Mouse (Mus musculus): ENCODE measurements around the gene Ctss. TPM values are rescaled to one million over a fixed set of nuclear protein-coding genes. Genes with fewer than 3 reads are reported as not detected.

Ctss gene
- 1 to 10 TPM; 2.1 to 4.6 TPM for total RNA-seq (2021)
- long read RNA-seq, experiment 1, partial matches to known transcripts = 0 of 2 reads
- long read RNA-seq, experiment 1, other reads (novel, unspliced or antisense) = 0 of 2 reads
- long read RNA-seq, experiment 2, partial matches to known transcripts = 0 of 3 reads
- long read RNA-seq, experiment 2, other reads (novel, unspliced or antisense) = 0 of 3 reads

DNA sequence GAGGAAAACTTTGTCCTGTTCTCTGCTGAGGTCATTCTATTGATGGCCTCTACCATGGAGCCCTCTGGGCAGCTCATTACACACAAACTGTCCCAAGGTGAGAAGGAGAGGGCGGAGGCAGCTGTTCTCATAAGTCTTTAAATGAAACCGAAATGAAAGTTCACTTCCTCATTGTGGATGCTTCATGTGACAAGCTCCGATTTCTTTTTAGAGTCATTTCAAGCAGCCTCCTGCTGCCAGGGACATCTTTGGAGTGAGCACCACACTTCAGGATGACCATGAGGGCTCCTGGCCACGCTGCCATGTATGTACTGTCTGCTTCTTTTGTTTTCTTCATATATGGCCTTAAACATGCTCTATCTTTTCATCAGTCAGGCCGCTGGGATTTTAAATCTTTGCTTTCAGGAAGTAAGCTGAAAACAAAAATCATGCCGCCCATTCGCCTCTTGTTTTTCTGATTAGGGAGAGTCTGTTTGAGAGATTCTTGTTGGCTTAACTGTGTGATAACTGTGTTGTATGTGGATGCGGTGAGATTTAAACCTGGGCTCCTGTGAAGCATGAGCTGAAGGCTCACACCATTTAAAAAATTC, at the start of gene Ctss:
Ctss (plus strand) TSS at position 165 of the 590 bp plus-strand sequence.
- H3K4me3 ChIP-seq = peak within 1 kb of the TSS; percentile 30
- intact Hi-C loops (cut with DNase I) = no loop called here
- no peak for DNase-seq
- TF ChIP-seq CTCF (IDR thresholded peaks at IDR 0.05) = no peak
- no peak within 1 kb of the TSS for H3K27ac ChIP-seq

DNA sequence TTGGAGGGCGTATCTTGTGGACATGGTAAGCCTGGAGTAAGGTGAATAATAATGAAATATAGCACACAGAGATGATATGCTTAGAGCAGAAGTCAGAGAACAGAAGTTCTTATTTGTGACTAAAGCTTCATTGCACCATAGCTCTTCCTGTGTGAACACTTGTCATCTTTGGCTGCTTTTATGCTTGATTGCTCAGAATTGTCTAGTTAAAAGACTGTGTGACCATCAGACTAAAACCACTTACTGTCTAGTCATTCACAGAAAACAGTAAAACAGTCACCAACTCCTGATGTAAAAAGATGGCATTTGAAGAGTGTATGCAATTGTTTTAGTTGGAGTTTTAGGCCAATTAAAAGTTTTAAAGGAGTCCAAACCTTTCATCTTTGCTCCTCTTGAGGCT, 47.6 kb upstream of the Ctss start:
- Histone ChIP-seq H3K27ac (no peak overlapping the region), H3K4me3 (no peak overlapping the region)
- TF ChIP-seq CTCF (IDR thresholded peaks at IDR 0.05) = no peak
- DNase-seq = no peak
- intact Hi-C loops (cut with DNase I) = no loop called here

DNA sequence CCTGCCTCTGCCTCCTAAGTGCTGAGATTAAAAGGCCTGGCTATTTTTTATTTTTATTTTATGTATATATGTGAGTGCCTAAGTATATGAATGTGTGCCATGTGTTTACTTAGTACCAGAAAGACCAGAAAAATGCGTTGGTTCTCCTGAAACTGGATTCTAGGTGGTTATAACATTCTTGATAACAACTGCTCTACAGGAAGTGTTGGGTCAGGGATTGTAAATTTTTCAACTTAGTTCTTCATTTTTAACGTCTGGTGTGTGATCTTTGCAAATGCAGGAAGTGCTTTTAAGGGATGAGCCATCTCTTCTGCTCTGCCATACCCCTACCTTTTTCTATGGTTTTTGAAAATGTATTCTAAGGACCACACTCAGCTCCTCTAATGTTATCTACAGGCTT, 40.2 kb upstream of the Ctss start:
- H3K4me3 ChIP-seq = no peak overlapping the region
- DNase-seq = no peak
- intact Hi-C loops (cut with DNase I) = no loop called here
- no peak for TF ChIP-seq CTCF (IDR thresholded peaks at IDR 0.05)
- no peak overlapping the region for H3K27ac ChIP-seq

DNA sequence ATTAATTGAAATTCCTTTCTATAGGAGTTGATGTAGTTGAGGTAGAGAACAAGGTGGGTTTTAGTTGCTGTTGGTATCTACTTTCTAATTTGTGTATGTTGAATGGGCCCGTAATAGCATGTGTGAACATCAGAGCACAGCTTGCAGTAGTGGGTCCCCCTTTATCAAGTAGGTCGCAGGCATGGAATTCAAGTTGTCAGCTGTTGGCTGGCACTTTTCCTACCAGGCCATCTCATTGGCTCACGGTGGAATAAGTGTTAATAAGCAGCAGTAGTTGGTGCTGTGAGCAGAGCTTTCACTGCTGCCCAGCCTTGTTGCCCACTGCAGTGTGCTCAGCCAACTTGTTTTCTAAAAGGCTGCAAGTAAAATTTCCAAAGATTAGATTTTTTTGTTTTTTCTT, 37.9 kb upstream of the Ctss start:
- no peak for DNase-seq
- intact Hi-C loops (cut with DNase I) = no loop called here
- no peak for TF ChIP-seq CTCF (IDR thresholded peaks at IDR 0.05)
- Histone ChIP-seq H3K27ac (no peak overlapping the region), H3K4me3 (no peak overlapping the region)

DNA sequence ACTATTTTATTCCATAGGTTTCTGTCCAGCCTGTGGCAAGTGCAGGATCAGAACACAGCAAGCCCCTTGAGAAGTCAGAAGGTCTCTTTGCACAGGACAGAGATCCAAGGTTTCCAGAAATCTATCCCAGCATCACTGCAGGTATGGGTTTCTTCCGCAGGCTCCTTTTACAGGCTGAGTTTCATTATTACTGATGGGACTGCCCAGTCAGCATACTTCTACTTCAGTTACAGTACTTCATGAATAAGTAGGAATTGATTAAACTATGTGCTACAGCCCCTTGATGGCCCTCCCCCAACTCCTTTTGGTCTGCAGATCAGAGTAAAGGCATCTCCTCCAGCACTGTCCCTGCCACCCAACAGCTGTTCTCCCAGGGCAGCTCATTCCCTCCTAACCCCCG, 36.3 kb upstream of the Ctss start:
- TF ChIP-seq CTCF (IDR thresholded peaks at IDR 0.05) = no peak
- Histone ChIP-seq H3K27ac (no peak overlapping the region), H3K4me3 (no peak overlapping the region)
- no peak for DNase-seq
- intact Hi-C loops (cut with DNase I) = no loop called here

DNA sequence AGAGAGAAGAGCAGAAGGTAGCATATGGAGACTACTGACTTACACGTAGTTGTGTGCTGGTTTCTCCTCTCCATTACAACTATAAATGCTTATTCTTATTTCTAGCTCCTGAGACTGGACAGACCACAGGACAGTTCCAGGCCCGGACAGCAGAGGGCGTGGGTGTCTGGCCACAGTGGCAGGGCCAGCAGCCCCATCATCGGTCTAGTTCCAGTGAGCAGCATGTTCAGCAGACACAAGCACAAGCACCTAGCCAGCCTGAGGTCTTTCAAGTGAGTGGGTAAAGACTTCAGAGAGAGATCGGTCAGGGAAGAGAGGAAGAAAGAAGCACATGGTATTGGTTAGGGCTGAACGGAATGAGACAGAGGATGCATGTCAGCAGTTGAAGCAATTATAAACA, 32.2 kb upstream of the Ctss start:
- DNase-seq = peak; percentile 71
- peak; percentile 72 for TF ChIP-seq CTCF (IDR thresholded peaks at IDR 0.05)
- Histone ChIP-seq H3K27ac (no peak overlapping the region), H3K4me3 (no peak overlapping the region)
- intact Hi-C loops (cut with DNase I) = no loop called here

DNA sequence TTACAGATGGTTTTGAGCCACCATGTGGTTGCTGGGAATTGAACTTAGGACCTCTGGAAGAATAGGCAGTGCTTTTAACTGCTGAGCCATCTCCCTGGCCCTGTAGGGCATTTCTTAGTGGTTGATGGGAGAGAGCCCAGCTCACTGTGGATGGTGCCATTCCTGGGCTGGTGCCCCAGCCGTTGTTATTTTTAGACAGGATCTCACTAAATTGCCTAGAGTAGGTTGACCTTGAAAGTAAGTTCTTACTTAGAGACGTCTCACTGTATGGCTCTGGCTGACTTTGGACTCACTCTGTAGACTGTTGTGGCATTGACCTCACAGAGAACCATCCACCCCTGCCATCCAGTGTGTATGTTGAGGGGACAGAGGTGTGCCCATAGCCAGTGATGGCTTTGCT, 28.4 kb upstream of the Ctss start:
- DNase-seq = no peak
- no peak for TF ChIP-seq CTCF (IDR thresholded peaks at IDR 0.05)
- H3K4me3 ChIP-seq = no peak overlapping the region
- intact Hi-C loops (cut with DNase I) = no loop called here
- H3K27ac ChIP-seq = peak overlapping the region; percentile 61

DNA sequence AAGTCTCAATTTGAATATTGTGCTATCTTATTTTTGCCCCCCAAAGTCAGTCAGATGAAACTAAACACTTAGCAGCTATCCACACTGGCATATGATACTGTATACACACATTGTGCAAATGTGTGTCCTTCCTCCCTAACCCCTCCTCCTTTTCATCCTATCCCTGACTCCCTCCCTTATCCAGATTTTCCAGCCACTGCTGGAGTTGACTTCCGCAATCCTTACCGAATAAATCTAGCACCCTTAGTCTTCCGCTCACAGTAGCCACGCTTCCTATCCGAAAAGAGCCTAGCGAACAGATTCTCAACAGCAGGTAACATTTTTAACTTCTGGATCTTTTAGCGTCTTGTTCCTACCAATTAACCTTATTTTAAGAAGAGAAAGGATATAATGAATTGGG, 27.6 kb upstream of the Ctss start, which contains the start of gene Ctsk:
Ctsk (plus strand) TSS at position 233 of the 400 bp plus-strand sequence.
- Histone ChIP-seq H3K4me3 (peak within 1 kb of the TSS; percentile 64), H3K27ac (peak within 1 kb of the TSS; percentile 61)
- DNase-seq = no peak
- no peak for TF ChIP-seq CTCF (IDR thresholded peaks at IDR 0.05)
- intact Hi-C loops (cut with DNase I) = no loop called here

DNA sequence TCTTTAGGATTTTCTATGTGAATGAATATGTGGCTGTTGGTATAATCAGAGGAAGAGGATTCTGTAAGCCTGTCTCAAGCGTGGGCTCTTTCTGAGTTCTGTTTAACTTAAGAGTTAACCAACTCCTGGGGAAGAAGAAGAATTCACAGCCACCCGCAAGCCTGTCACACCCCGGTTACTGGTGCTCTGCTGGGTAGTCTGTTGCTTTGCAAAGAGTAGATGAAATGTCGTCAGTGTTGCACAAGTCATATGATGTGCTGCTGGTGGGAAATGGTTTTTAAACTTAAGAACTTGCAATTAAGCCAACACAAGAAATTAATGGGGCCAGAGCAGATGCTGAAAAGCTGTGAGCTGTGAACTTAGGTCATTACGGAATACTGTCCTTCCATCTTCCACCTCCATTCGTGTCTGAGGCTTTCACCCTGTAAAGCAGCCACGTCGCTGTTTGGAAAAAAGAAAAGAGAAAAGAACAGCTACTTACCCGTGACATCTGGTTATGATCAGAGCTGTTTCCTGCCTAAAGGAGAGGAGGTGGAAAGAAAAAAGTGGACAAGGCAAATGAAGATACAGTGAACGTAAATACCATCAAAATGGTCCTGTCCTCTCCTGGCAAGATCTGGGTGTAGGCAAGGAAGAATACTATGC, 27.0 kb upstream of the Ctss start:
- no peak for TF ChIP-seq CTCF (IDR thresholded peaks at IDR 0.05)
- DNase-seq = peak; percentile 30
- H3K27ac ChIP-seq = peak overlapping the region; percentile 61
- intact Hi-C loops (cut with DNase I) = no loop called here
- H3K4me3 ChIP-seq = peak overlapping the region; percentile 64

DNA sequence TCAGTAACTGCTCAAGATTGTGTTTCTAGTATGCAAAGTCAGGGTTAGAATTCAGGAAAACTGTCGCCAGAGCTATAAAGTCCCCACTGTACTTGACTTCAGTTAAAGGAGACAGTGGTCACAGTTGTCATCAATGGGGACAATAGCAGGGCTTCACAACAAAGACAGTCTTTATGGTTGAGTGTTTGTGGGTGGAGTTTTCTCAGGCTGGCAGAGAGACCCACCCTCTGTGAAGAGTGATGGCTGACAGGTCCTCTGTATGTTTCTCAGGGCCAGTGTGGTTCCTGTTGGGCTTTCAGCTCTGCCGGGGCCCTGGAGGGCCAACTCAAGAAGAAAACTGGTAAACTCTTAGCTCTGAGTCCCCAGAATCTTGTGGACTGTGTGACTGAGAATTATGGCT, 24.3 kb upstream of the Ctss start:
- Histone ChIP-seq H3K27ac (no peak overlapping the region), H3K4me3 (no peak overlapping the region)
- no peak for TF ChIP-seq CTCF (IDR thresholded peaks at IDR 0.05)
- intact Hi-C loops (cut with DNase I) = no loop called here
- DNase-seq = no peak

DNA sequence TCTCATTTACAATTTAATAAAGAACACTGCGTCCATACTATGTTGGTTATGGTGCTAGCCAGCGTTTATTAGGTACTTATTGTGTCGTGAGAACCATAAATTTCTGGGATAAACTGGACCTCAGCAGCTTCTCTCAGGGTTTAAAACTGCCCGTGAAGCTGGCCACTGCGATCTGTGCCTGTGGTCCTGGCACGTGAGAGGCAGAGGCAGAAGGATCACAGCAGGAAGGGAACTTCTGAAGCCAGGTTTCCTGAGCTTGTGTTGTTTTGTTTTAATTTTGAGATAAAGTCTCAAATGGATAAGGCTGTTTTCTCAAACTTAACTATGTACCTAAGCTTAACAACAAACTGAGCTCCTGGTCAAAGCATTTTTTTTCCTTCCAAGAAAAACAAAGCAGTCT, 17.2 kb upstream of the Ctss start:
- no peak overlapping the region for H3K4me3 ChIP-seq
- DNase-seq = no peak
- H3K27ac ChIP-seq = no peak overlapping the region
- intact Hi-C loops (cut with DNase I) = no loop called here
- TF ChIP-seq CTCF (IDR thresholded peaks at IDR 0.05) = no peak

DNA sequence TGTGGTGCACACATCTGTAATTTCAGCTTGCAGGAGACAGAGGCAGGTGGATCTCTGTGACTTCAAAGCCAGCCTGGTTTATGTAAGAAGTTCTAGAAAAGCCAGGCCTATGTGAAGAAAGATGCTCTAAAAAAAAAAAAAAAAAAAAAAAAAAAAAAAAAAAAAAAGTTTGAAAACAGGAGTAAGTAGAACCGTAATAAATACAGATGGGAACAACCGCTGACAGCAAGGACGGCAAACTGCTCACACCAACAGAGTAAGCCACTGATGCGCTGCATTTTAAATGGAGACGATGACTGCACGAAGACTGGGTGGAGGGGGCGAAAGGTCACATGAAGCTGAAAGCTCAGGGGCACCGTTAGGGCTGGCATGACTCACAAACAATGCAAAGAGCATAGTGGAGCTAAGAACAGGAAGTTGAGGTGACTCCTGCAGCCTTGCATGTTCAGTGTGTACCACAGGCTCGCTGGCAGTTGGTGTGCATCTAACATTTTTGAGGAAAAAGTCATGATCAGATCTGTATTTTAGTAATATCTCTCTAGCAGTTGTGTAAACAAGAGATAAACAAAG, 14.9 kb upstream of the Ctss start:
- H3K27ac ChIP-seq = no peak overlapping the region
- TF ChIP-seq CTCF (IDR thresholded peaks at IDR 0.05) = no peak
- intact Hi-C loops (cut with DNase I) = no loop called here
- H3K4me3 ChIP-seq = no peak overlapping the region
- DNase-seq = no peak

DNA sequence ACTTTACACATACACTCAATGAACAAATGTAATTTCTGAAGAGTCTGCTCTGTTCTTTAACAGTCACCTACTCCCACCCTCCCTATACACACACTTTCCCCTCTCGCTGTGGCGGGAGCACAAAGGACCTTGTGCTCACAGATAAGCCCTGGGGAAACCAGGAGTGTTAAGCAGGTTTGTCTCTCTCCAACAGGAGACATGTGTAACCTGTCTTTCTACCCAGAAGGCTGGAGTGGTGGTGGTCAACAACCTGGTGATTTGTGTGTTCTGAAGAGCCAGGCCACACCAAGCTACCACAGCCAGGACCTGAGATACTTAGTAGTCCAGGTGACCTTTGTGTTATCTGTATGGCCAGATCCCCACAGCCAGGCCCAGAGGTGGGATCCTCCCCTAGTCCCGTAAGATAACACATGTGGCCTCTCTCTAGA, 10.0 kb upstream of the Ctss start:
- intact Hi-C loops (cut with DNase I) = loop anchor here (1.0 kb wide), 1 partner anchor 256 kb away; no protein-coding TSS in a partner anchor
- no peak for DNase-seq

More for the DNA sequence above, 10.0 kb upstream of the Ctss start:
- no peak overlapping the region for H3K4me3 ChIP-seq
- TF ChIP-seq CTCF (IDR thresholded peaks at IDR 0.05) = no peak
- no peak overlapping the region for H3K27ac ChIP-seq

Measured in gastrocnemius, adult 2 months (tissue).